Mouse (Mus musculus): ENCODE data around the gene Mfsd5.
A peak's percentile ranks its signal among the peaks of the same experiment; 100 is the strongest.

Mfsd5 gene

DNA sequence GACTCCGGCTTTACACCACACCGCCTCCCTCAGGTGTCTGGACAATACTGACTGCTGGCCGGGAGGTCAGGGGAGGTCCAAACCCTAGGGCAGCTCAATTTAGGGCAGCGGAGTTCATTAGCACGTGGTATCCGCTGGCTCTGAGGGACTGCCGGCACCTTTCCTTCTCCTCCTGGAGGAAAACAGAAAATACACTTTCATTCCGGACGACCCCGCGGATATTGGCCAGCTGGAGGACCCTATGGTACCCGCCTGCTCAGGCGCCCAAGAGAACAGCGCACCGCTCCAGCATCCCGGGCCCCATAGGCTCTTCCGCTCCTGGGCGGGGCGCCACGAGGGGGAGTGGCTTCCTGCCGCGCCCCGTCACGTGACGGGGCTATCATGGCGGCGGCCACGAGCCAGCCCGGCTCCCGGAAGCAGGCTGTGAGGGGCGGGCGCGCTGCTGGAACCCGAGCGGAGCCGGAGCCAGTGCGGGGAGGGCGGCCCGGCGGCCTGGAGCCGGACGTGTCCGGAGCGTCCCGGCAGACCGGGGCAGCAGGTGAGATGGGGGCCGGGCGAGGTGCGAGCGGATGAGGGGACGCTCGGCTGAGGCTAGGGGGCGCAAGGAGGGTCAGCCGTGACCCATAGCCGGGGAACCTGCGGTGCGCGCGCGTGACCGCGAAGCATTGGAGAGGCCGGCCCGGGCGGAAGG, at the start of gene Mfsd5:
TSS of gene Mfsd5 (plus strand) at position 363 of the 691 bp plus-strand sequence.
- DNase-seq (ENCODE audit: low spot score in 2 of 2), result peak; percentile 81 to 85

DNA sequence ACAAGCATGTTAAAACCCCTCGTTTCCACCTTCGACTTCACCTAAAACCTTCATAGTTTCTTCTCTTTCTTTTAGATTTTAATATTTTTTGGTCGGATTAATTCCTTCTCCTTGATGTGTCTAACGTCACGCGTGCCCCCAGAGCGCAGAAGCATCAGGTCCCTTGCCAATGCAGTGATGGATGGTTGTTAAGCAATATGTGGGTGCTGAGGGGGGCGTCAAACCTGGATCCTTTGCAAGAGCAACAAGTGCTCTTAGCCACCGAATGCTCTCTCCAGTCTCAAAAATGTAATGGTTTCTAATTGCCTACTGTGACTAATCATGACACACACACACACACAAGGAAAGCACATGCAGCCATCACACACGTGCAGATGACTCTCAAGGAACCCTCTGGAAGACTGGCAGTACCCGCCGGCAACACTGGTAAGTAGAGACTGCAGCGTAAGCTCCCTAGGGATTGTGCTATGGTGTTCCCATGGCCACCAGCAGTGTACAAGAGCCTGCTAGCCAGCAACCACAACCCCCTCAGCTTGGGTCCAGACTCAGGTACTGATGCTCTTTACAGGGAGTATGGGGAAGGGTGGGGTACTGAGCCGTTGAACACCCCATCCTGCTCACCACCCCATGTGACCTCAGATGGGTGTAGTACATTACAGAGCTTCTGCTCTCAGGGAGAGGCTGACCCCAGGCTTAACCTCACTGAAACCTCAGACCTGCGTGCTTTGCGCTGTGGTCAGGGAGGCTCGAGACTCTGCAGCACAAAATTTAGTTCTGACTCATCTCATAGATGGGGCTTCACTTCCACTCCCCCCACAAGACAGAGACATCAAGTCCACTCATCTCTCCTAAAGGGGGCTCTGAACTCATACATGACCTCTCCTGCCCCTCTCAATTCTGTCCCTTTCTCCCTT, 48.6 kb upstream of the Mfsd5 start:
- no peak for DNase-seq (ENCODE audit: low spot score in 2 of 2)

DNA sequence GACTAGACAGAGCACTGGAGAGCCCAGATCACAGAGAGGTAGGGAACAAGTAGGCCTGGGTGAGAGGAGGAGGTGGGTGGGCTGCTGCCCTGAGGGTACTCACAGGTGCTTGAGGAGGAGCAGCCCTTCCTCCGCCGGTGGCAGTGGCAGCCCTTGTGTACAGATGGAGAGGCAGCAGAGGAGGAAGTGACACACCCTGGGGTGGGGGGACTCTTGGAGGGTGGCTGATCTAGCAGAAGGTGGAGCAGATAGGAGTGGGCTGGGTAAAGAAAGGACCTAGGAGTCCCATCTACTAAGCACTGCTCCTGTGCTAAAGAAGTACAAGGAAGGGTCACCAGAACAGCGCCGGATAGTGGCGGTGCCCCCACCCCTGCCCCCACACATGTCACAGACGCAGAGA, 47.5 kb upstream of the Mfsd5 start, which contains the start of gene Itgb7:
TSS of gene Itgb7 (minus strand) at position 197 of the 400 bp plus-strand sequence.
- DNase-seq (ENCODE audit: low spot score in 2 of 2), result no peak

DNA sequence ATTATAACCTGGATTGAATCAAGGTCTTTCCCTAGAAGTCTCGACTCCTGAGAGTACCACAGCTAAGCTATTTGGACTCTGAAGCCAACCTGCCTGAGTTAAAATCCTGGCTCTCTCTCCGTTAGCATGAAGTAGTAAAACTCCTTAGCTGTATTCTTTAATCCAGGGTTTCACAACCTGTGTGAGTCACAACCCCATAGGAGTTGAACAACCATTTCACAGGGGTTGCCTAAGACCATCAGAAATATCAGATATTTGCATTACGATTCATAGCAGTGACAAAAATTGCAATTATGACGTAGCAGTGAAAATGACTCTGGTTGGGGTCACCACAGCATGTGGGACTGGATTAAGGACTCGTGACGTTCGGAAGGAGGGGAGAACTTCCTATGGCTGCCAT, 46.5 kb upstream of the Mfsd5 start:
- DNase-seq (ENCODE audit: low spot score in 2 of 2), result no peak

DNA sequence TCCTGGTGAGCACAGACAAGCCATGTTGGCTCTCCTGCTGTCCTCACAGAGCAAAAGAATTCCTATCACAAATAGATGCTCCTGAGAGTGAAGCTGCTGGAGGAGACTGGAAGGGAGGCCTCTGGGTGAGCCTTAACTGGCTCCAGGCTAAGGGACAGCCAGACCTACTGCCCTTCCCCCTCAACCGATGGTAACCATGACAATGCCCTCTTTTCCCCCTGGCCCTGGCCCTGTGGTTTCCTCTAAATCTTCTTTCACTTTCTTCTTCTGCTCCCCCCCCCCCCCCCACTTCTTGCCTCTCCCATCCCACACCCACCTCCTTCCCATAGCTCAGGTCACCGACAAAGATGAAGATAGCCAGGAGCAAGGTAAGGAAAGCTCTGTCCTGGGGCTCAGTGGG, 45.4 kb upstream of the Mfsd5 start:
- no peak for DNase-seq (ENCODE audit: low spot score in 2 of 2)

DNA sequence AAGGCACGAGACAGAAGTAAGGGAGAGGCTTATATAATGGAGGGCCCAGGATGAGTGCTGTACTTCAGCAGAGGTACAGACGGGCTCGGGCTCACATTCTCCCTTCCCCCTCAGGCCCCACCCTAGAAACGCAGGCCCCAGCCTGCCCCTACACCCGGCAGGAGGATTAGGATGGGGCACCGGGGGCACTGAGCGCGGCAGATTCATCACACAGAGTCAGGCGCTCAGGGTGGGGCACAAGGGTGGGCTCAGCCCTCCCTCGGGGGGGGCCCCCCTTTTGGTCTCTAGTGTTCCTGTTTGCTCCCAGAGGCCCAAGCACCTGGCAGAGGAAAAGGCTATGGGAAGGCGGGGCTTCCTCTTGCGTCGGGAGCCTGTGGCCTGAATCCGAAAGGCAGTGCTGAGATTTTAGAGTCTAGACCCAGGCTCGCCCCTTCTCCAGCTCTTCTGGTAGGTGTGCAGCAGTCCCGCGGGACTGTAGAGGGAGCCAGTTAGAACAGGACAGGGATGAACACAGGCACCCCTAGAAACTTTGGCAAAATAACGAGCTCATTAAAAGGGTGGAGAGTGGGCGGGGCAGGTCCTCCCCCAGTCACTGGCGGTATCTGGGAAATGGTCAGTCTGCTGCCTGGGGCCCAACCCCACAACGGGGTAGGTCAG, 43.8 kb upstream of the Mfsd5 start:
- DNase-seq (ENCODE audit: low spot score in 2 of 2), result peak; percentile 54 to 62

DNA sequence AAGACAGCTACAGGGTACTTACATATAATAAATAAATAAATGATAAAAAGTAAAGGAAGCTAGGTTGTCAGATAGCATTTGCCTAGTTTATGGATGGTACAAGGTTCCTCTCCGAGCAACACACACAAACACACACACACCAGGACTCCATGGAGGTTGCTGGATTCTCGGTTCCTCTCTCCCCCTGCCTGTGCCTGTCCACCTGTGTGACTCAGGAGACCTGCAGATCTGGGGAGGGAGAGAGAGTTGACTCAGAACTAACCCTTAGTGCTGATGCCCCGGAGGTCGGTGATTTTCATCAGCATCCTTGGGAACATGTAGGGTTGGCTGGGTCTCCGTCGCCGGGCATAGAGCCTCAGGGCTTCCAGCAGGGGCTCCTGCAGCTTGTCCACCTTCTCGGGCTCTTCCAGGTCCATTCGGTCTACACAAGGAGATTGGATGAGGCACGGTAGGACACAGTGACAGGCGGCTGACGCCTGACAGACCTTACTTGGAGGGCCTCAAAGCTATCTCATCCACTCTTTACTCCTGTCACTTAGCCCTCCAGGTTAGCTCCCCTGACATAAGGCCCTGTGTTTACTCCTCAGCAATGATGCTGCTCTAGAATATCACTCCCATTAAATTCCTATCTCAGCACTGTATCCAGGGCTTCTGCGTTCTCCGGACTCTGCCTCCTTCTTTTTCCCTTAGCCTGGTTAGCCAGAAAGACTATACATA, 40.6 kb upstream of the Mfsd5 start:
- DNase-seq (ENCODE audit: low spot score in 2 of 2), result no peak

DNA sequence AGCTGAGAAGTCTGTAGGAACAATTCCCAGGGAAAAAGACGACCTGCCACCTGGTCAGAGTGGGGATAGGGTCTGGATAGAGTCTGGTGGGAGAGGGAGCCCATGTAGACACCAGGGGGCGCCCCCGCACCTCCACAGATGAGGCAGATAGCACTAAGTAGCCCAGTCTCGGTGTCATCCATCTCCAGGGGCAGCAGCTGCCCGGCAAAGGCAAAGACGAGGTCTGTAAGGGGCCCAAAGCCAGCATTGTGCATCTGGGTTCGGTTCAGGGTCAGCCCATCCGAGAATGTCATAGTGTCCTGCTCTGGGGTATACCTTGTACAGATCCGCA, 40.0 kb upstream of the Mfsd5 start:
- DNase-seq (ENCODE audit: low spot score in 2 of 2), result peak in 1 of 2 experiments; percentile 75

DNA sequence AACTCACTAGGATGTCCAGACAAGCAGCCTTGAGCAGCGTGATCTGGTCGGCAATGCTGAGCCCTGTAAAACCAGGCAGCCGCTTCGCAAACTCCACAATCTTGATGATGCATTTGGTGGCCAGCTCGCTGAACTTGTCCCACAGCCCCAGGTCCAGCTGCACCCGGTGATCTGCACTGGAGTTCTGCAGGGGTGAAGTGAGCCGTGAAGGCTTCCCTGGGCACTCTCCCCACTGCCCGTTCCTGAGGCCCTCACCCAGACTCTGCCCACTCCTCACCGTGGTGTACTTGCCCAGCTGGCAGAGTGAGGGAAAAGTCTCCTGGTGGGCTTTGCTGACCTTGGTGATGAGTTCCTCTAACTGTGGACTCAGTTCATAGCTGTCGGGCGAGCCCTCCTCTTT, 39.4 kb upstream of the Mfsd5 start:
- DNase-seq (ENCODE audit: low spot score in 2 of 2), result no peak

DNA sequence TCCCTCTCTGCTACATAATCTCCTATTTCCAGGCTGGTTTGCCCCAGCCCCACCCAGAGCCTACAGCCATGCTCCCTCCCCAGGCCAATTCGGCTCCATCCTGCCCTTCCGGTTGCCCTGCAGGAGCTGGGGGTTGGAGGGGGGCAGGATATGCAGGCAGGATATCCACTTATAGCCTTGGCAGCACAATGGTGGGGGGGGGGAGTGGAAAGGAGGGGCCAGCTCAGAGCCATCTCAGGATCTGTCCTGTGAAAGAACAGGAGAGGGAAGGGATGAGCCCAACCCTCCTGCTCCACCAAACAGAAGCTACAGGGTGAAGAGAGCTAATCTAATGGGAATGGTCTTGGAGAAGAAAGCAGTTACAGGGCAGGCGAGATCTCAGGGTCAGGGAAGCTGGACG, 38.6 kb upstream of the Mfsd5 start:
- DNase-seq (ENCODE audit: low spot score in 2 of 2), result no peak

DNA sequence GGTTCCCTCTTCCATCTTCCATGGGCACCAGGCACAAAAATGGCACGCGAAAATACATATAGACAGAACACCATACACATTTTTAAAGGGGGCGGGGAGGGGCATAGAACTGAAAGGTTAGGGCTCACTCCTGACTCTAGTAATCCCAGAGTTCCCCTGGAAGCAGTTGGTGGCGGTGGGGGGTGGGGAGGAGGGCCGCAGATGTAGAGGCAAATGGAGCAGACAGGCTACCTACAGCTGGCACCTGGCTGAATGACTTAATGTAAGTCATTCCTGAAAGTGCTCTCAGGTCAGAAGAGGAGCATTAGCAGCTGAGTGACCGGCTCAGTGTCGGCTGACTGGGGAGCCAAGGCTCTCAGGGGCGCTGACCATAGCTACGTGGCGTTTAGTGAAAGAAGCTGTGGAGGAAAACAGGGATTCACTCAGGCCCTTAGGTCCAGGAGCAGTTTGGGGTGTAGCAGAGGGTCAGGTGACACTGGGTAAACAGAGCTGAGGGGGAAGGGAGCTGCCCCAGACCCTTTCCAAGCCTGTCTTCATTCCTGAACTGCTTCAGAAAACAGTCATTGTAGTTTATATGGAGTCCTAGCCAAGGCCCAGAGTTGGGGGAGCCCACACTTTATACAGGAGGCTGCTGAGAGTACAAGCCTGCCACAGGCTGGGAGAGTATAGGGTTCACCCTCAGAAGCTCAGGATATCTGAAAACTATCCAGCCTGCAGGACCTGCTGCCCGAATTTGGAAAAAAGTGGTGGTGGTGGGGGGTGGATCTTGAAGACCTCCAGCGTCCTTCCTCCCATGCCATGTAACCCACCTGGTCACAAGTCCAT, 36.6 kb upstream of the Mfsd5 start:
- no peak for DNase-seq (ENCODE audit: low spot score in 2 of 2)

DNA sequence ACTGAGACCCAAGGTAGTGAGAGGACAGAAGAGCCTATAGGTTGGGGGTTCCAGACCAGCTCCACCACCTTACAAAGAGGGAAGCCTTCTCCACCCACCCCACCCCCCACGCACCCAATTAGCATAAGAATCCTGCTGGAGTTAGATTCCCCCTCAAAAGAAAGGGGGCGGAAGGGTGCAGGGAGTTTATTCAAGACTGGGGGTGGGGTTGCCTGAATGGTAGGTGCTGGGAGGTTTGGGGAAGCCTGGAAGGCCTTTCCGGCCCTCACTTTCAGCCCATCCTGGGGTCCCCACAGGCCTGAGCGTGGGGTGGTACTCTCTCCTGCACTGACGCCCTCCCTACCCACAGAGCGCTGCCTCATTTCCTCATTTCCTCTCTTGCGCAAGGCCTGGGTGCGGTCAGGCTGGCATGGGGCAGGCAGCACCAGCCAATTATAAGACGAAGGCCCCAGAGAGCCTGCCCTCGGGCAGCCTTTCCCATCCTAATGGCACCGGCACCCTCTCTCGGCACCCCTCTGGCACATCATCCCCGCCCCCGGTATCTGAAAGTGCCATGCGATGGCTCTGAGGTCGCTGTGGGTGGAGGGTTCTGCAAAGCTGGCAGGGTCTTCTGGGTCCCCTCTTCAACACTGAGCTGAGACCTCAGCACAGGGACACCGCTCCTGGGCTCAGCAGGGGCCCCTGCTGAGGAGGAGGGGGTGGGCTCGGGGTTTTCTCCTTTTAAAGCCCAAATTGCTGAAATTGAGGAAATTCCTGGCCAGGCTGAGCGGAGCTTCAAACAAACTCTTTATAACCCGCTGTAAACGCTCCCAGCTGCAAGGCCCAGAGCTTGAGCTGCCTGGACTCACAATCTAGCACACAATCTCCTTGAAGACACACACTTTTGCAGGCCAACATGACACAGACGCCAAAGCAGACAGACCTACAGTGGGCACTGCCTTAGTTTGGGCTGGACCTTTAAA, 35.7 kb upstream of the Mfsd5 start:
- peak; percentile 78 to 89 for DNase-seq (ENCODE audit: low spot score in 2 of 2)

DNA sequence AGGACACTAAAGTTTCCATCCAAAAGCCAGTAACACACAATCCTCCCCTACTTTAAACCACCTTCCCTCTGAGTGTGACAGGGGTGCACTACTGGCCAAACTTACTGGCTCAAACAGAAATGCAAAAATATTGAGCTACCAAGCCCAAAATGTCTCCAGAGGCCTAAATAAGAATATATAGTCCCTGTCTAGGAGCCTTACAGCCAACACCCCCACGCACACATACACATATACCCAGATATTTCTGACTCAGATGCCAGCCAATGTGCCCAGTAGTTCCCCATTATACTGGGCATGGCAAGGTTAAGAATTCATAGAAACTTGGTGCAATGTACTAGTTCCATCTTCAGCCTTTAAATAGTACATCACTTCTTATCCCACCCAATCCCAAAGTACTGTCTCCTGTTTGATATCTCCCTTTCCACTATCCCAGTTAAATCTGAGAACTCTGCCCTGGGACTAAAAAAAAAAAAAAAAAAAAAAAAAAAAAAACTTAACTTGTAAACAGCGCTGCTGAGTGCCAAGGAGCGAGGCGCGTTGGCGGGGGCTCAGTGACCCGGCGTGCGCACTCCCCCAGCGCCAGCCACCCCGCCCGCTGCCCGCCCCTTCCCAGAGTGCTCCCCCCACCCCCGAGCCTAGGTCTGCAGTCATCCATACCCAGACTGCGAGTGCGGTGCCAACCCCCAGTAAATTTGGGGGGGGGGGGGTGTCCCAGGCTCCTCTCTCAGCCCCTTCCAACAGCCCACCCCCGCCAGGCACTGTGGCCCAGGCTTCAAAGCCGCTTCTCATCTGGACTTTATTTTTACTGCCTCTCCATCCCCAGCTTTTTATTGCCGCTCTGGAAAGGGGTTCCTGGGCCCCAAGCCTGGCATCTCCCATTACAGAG, 34.7 kb upstream of the Mfsd5 start:
- no peak for DNase-seq (ENCODE audit: low spot score in 2 of 2)

DNA sequence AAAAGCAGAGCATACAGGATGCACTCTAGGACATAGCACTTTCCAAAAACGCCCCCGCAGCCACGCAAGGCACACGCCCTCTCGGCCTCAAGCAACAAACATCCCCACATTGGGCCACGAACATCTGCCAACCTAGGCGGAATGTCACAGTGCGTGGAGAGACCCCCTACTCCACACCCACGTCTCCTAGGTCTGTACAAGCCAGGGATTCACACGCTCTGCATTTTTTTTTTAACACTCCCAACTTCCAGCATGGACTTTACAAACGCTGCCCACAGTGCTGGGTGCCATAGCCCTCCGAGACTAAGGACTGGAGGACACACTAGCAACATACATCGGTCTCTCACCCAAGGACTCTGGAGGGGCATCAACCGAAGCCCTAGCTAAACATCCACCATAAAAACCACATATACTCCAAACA, 33.8 kb upstream of the Mfsd5 start:
- DNase-seq (ENCODE audit: low spot score in 2 of 2), result no peak

DNA sequence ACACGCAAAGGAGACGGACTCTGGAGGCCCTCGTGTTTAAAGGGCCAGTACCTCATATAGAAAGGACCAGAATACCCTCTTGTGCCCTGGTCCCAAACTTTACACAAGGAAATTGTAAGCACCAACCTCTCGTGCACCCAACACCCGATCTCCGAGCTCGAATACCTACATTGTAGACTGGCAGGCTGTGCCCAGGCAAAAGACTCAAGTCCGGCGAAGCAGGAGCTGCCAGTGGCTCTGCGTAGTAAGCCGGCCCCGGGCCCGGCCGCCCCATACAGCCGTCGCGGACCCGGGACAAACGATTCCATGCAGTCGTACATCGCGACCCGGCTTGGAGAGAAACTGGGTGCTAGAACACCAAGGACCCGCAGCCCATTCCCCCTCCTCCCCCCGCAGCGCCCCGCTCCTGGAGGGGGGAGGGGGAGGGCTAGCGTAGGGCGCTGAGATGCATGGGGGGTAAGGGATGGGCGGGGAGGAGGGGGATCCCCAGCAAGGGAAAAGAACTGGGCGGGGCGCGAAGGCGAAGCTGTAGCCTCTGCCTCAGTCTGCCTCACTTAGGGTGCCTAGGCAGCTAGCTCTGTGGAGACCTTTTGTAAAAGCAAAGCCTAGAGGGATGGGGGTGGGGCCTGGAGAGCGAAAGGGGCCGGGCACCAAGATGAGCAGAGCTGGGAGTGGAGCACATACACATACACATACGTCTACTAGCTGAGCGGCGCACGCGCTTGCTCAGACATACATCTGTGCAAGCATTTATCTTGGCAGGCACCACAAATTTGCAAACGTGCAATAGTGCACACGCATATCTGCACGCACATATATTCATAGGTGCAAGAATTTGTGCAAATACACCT, 33.1 kb upstream of the Mfsd5 start:
- DNase-seq (ENCODE audit: low spot score in 2 of 2), result peak; percentile 74 to 83

DNA sequence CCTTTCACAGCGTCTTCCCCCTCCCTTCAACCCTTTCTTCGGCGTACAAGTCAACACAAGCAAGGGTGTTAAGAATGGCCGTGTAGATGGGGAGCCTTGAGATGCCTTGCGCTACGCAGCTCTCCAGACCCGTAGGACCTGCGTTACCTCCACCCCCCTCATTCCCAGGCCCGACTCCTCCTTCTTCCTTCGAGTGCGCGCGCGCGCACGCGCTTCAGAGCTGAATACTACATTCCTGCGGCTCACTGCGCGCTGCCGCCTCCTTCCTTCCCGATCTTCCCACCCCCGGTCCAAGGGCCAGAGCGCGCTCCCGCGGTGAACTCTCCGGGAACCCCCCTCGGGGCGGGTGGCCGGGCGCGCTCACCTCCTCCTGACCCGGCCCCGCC, 32.4 kb upstream of the Mfsd5 start:
- peak; percentile 95 to 97 for DNase-seq (ENCODE audit: low spot score in 2 of 2)

DNA sequence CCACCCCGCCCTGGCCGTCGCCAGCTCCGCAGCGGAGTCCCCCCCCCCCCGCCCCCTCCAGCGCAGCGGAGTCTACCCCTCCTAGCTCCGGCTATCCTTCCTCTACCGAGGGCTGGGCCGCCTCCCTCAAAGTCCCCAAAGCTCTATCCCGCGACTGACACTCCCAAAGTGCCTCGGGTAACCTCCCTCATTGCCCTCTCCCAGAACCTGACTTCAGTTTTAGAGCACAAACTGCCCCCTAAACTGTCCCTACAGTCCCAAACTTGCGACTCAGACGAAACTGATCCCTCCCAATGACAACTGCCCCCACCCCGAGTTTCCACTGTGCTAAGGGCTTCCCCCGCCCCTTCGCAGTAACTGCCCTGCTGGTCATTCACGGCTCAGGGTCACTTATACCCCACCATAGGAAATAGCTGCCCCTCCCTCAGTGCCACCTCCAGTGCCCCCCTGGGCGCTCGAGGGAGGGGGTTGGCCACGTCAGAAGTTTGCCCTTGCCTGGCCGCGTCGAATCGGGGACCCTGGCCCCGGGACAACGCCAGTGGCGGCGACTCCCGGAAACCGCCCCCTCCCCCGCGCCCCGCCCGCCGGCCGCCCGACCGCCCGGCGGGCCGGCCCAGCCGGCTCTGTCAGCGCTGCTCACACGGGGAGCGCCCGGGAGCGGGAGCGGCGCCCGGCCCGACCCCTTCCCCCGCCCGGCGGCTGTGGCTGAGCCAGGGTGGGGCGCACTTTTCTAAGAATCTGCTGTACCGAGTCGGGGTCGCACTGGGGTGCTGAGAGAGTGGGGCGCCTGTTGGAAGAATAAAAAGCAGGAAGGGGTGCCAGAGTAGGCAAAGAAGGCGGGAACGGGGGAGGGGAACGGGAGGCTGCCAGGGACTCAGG, 31.8 kb upstream of the Mfsd5 start:
- peak; percentile 73 to 82 for DNase-seq (ENCODE audit: low spot score in 2 of 2)

Data from urinary bladder, postnatal 36 days (tissue).